Mouse (Mus musculus) large intestine, adult 2 months (tissue): ENCODE results near the gene Mfsd5. TPM values are rescaled to one million over a fixed set of nuclear protein-coding genes. Genes with fewer than 3 reads are reported as not detected.
A peak's percentile ranks its signal among the peaks of the same experiment; 100 is the strongest.

ENCODE experiments used
- DNase-seq: peaks from one replicate; pipeline ENCODE4 v3.0.0-alpha.2; 2012; ENCODE audit warnings: low read depth, low spot score
- WGBS: fragments of 180-500 bp; shearing (Covaris S2); methylation state at CpG from one replicate; pipeline ENCODE4 v1.1.7; 2018; 5-methylcytosine and 5-hydroxymethylcytosine counted together
- polyA plus RNA-seq: library from polyadenylated mRNA; depleted of rRNA; stranded (reverse); fragments of >200 nt; gene quantifications from 2 replicates; pipeline ENCODE4 v1.2.3, GENCODE M21; 2012; rRNA removed

Gene Mfsd5
- 52.4 and 57.1 TPM in 2 replicates for polyA plus RNA-seq

GRCm38 (mm10) chr15:102279092-102279782 lies at the start of gene Mfsd5:
Gene Mfsd5, plus strand, starts transcription at chr15:102279454.
- DNase-seq = peak; percentile 44
- under 1% methylated on average over 63 of the region's 65 CpGs for WGBS

GRCm38 (mm10) chr15:102230408-102231321 lies 48.6 kb upstream of the Mfsd5 start:
- DNase-seq = no peak
- 81% methylated on average over 17 of the region's 17 CpGs for WGBS

- 25% methylated on average over 6 of the region's 6 CpGs for WGBS
- DNase-seq = no peak
Measured at GRCm38 (mm10) chr15:102231748-102232147, 47.5 kb upstream of the Mfsd5 start, which contains the start of gene Itgb7. Gene Itgb7, minus strand, starts transcription at chr15:102231944.

- WGBS = 74% methylated on average over 7 of the region's 7 CpGs
Measured at GRCm38 (mm10) chr15:102232764-102233163, 46.5 kb upstream of the Mfsd5 start.

GRCm38 (mm10) chr15:102233896-102234295 lies 45.4 kb upstream of the Mfsd5 start:
- DNase-seq = no peak
- WGBS = 11% methylated on average over 2 of the region's 2 CpGs

More at GRCm38 (mm10) chr15:102232764-102233163, 46.5 kb upstream of the Mfsd5 start:
- DNase-seq = no peak

GRCm38 (mm10) chr15:102235371-102236027 lies 43.8 kb upstream of the Mfsd5 start:
- no peak for DNase-seq

GRCm38 (mm10) chr15:102238543-102239259 lies 40.6 kb upstream of the Mfsd5 start:
- DNase-seq = no peak
- WGBS = 91% methylated on average over 14 of the region's 14 CpGs

More at GRCm38 (mm10) chr15:102235371-102236027, 43.8 kb upstream of the Mfsd5 start:
- 13% methylated on average over 21 of the region's 21 CpGs for WGBS

GRCm38 (mm10) chr15:102239260-102239590 lies 40.0 kb upstream of the Mfsd5 start:
- 17% methylated on average over 9 of the region's 9 CpGs for WGBS
- no peak for DNase-seq

- no peak for DNase-seq
- 83% methylated on average over 11 of the region's 11 CpGs for WGBS
Measured at GRCm38 (mm10) chr15:102239851-102240250, 39.4 kb upstream of the Mfsd5 start.

GRCm38 (mm10) chr15:102240607-102241006 lies 38.6 kb upstream of the Mfsd5 start:
- no peak for DNase-seq
- WGBS = 90% methylated on average over 4 of the region's 4 CpGs

GRCm38 (mm10) chr15:102242404-102243228 lies 36.6 kb upstream of the Mfsd5 start:
- no peak for DNase-seq
- WGBS = 55% methylated on average over 12 of the region's 12 CpGs

GRCm38 (mm10) chr15:102243229-102244190 lies 35.7 kb upstream of the Mfsd5 start:
- DNase-seq = peak; percentile 94
- WGBS = 11% methylated on average over 22 of the region's 22 CpGs

- 9% methylated on average over 19 of the region's 19 CpGs for WGBS
- DNase-seq = no peak
Measured at GRCm38 (mm10) chr15:102244306-102245191, 34.7 kb upstream of the Mfsd5 start.

GRCm38 (mm10) chr15:102245461-102245881 lies 33.8 kb upstream of the Mfsd5 start:
- WGBS = under 1% methylated on average over 14 of the region's 14 CpGs
- DNase-seq = no peak

- DNase-seq = no peak
- WGBS = under 1% methylated on average over 41 of the region's 44 CpGs
Measured at GRCm38 (mm10) chr15:102245891-102246741, 33.1 kb upstream of the Mfsd5 start.

- DNase-seq = peak; percentile 91
- under 1% methylated on average over 35 of the region's 35 CpGs for WGBS
Measured at GRCm38 (mm10) chr15:102246866-102247251, 32.4 kb upstream of the Mfsd5 start.
